12 mouse cellular contexts compared by ENCODE assay signal in genomic region chr12:17770538-17770937, GRCm38 (mm10).
DNase-seq lines count a peak whose midpoint lies in the region; ATAC-seq and TF ChIP-seq lines count a peak whose summit lies in the region.
"Had no signal": no experiment of that assay in that cellular context is flagged by ENCODE, and none has a peak within 500 bp of the region (broad histone marks: within the 10 kb centered on the region; RNA-seq: fewer than 3 reads in every experiment).

No protein-coding gene starts in this region.

- H3K27ac ChIP-seq in hindbrain, embryonic 15.5 days (replicated peaks): no peak overlapping the region
- H3K27ac ChIP-seq in hindbrain, embryonic 11.5 days (ENCODE audit: low read depth, low read length): no peak overlapping the region
- H3K27ac ChIP-seq in embryonic facial prominence, embryonic 15.5 days (replicated peaks): no peak overlapping the region
- no peak overlapping the region for H3K27ac ChIP-seq in left cerebral cortex, adult 2 months

- H3K79me3 ChIP-seq in C2C12 (ENCODE audit: low read depth): peaks cover 30% of the 10 kb centered on the region

- no peaks in the 10 kb centered on the region for H3K9me3 ChIP-seq in hindbrain, embryonic 15.5 days
- no peaks in the 10 kb centered on the region for H3K9me3 ChIP-seq in hindbrain, embryonic 11.5 days (ENCODE audit: control insufficient read depth, low read length)
- no peaks in the 10 kb centered on the region for H3K9me3 ChIP-seq in embryonic facial prominence, embryonic 15.5 days (replicated peaks)
- H3K9me3 ChIP-seq: heart, embryonic 15.5 days had no signal

- DNase-seq in hindbrain, embryonic 11.5 days (ENCODE audit: low spot score): no peak
- peak; percentile 49 for DNase-seq in lung, postnatal 14 days
- no peak for DNase-seq in thymus, postnatal 10 days (ENCODE audit: low spot score in 2 of 2)
- DNase-seq in cerebellum, adult 9-11 months: no peak
- DNase-seq in left cerebral cortex, adult 2 months (ENCODE audit: extremely low spot score in 1 of 2, low spot score in 2 of 2): no peak
- DNase-seq: adrenal gland, adult 2 months; cerebellum, postnatal 10 days; right cerebral cortex, postnatal 14 days had no signal

- H3K79me2 ChIP-seq in C2C12 (ENCODE audit: control insufficient read depth, insufficient read depth): peaks cover 64% of the 10 kb centered on the region

- 0 out of 2 replicates have a peak, but pooled peaks have one; percentile 54 for ATAC-seq in hindbrain, embryonic 15.5 days (ENCODE audit: low FRiP score, low read depth)
- no peak for ATAC-seq in hindbrain, embryonic 11.5 days (ENCODE audit: low FRiP score)
- ATAC-seq in embryonic facial prominence, embryonic 15.5 days (ENCODE audit: insufficient number of reproducible peaks, low FRiP score, low TSS enrichment, low read depth): peak; percentile 60

- no peak overlapping the region for H3ac ChIP-seq in C2C12 (ENCODE audit: control insufficient read depth, insufficient read length, low read depth)

- no peaks in the 10 kb centered on the region for H3K36me3 ChIP-seq in hindbrain, embryonic 15.5 days
- H3K36me3 ChIP-seq in hindbrain, embryonic 11.5 days (ENCODE audit: control insufficient read depth, insufficient read depth, low read length): no peaks in the 10 kb centered on the region
- H3K36me3 ChIP-seq in C2C12 (ENCODE audit: control insufficient read depth, insufficient read depth): peaks cover 5% of the 10 kb centered on the region
- H3K36me3 ChIP-seq in embryonic facial prominence, embryonic 15.5 days: no peaks in the 10 kb centered on the region
- H3K36me3 ChIP-seq: heart, embryonic 15.5 days had no signal

- WGBS in hindbrain, embryonic 15.5 days: 41% methylated on average over 2 of the region's 2 CpGs
- 38% methylated on average over 2 of the region's 2 CpGs for WGBS in hindbrain, embryonic 11.5 days
- 10% methylated on average over 2 of the region's 2 CpGs for WGBS in embryonic facial prominence, embryonic 15.5 days

- TF ChIP-seq CTCF in C2C12 (IDR thresholded peaks at IDR 0.05; ENCODE audit: control insufficient read depth, insufficient read depth, insufficient read length): no peak
- no peak for TF ChIP-seq CTCF in left cerebral cortex, adult 2 months (IDR thresholded peaks at IDR 0.05)

- H3K4me3 ChIP-seq in hindbrain, embryonic 15.5 days: no peak overlapping the region
- H3K4me3 ChIP-seq in hindbrain, embryonic 11.5 days (ENCODE audit: low read depth, low read length): no peak overlapping the region
- H3K4me3 ChIP-seq in C2C12 (ENCODE audit: insufficient read depth, poor library complexity, severe bottlenecking): no peak overlapping the region
- no peak overlapping the region for H3K4me3 ChIP-seq in embryonic facial prominence, embryonic 15.5 days (replicated peaks)
- no peak overlapping the region for H3K4me3 ChIP-seq in left cerebral cortex, adult 2 months
- H3K4me3 ChIP-seq: heart, embryonic 15.5 days had no signal

- H3K27me3 ChIP-seq in hindbrain, embryonic 15.5 days: no peaks in the 10 kb centered on the region
- no peaks in the 10 kb centered on the region for H3K27me3 ChIP-seq in hindbrain, embryonic 11.5 days (ENCODE audit: control insufficient read depth, insufficient read depth, low read length)
- H3K27me3 ChIP-seq in C2C12 (ENCODE audit: control insufficient read depth, insufficient read depth, insufficient read length): no peaks in the 10 kb centered on the region
- no peaks in the 10 kb centered on the region for H3K27me3 ChIP-seq in embryonic facial prominence, embryonic 15.5 days

- no peak overlapping the region for H3K4me2 ChIP-seq in hindbrain, embryonic 15.5 days
- no peak overlapping the region for H3K4me2 ChIP-seq in hindbrain, embryonic 11.5 days (replicated peaks; ENCODE audit: low read depth, low read length)
- no peak overlapping the region for H3K4me2 ChIP-seq in embryonic facial prominence, embryonic 15.5 days (replicated peaks)

- intact Hi-C loops in left cerebral cortex, adult 2 months (cut with DNase I): no loop called here

- H3K4me1 ChIP-seq in hindbrain, embryonic 15.5 days (replicated peaks): no peaks in the 10 kb centered on the region
- no peaks in the 10 kb centered on the region for H3K4me1 ChIP-seq in hindbrain, embryonic 11.5 days (replicated peaks; ENCODE audit: control insufficient read depth, insufficient read depth, low read length)
- H3K4me1 ChIP-seq in embryonic facial prominence, embryonic 15.5 days: peaks cover 6% of the 10 kb centered on the region; the same call in 1 of the 2 replicates

- H3K9ac ChIP-seq in hindbrain, embryonic 15.5 days: no peak overlapping the region
- no peak overlapping the region for H3K9ac ChIP-seq in hindbrain, embryonic 11.5 days (ENCODE audit: low read depth, low read length)
- H3K9ac ChIP-seq in embryonic facial prominence, embryonic 15.5 days: no peak overlapping the region
- H3K9ac ChIP-seq: heart, embryonic 15.5 days had no signal

TF ChIP-seq in C2C12, 6 proteins besides CTCF, POLR2A, EP300 and RAD21:
- TF ChIP-seq MYOD1 (IDR thresholded peaks at IDR 0.05; ENCODE audit: control insufficient read depth, insufficient read length, low read depth): peak; percentile 7
- TF ChIP-seq MYOG (IDR thresholded peaks at IDR 0.05; ENCODE audit: control insufficient read depth, extremely low read depth, insufficient read length): no peak
- TF ChIP-seq USF1 (IDR thresholded peaks at IDR 0.05; ENCODE audit: low read depth): no peak
- no peak for TF ChIP-seq CEBPB (IDR thresholded peaks at IDR 0.05; ENCODE audit: low read depth)
